17 mouse cellular contexts compared by ENCODE assay signal in genomic region chr13:23515281-23515680, GRCm38 (mm10). TPM values are rescaled to one million over a fixed set of nuclear protein-coding genes. Genes with fewer than 3 reads are reported as not detected.
"Had no signal": no experiment of that assay in that cellular context is flagged by ENCODE, and none has a peak within 500 bp of the region (broad histone marks: within the 10 kb centered on the region; RNA-seq: fewer than 3 reads in every experiment).

No protein-coding gene starts in this region.

- H3K9ac ChIP-seq: kidney, embryonic 15.5 days; limb, embryonic 15.5 days; liver, embryonic 15.5 days; lung, embryonic 14.5 days had no signal

- H3K36me3 ChIP-seq: kidney, embryonic 15.5 days; limb, embryonic 15.5 days; liver, embryonic 15.5 days had no signal

- H3K9me3 ChIP-seq: kidney, embryonic 15.5 days; limb, embryonic 15.5 days; liver, embryonic 15.5 days had no signal

- H3K4me3 ChIP-seq: liver, embryonic 15.5 days had no signal

- H3K27me3 ChIP-seq: kidney, embryonic 15.5 days; limb, embryonic 15.5 days; liver, embryonic 15.5 days had no signal

- DNase-seq: kidney, adult 18-20 months; kidney, postnatal 14 days; layer of hippocampus, postnatal 36 days; lung, embryonic 14.5 days; lung, postnatal 10 days; lung, postnatal 4 days; midbrain, embryonic 14.5 days; right cerebral cortex, adult 18-20 months; right cerebral cortex, postnatal 25 days; thymus, postnatal 36 days had no signal

- H3K27ac ChIP-seq: kidney, embryonic 15.5 days; limb, embryonic 15.5 days; liver, embryonic 15.5 days had no signal

RNA-seq across cellular contexts. Expression of gene Hist1h2af, which starts 18.4 kb away (rescaled TPM):
- total RNA-seq: monocyte, adult 5-6 weeks had no signal
- polyA plus RNA-seq: neural tube, embryonic 14.5 days had no signal

RNA-seq across cellular contexts. Expression of gene Hist1h3g, which starts 19.9 kb away (rescaled TPM):
- total RNA-seq: monocyte, adult 5-6 weeks had no signal

RNA-seq across cellular contexts. Expression of gene Btn2a2, which starts 26.6 kb away (rescaled TPM):
- total RNA-seq: megakaryocyte, adult 5-6 weeks; monocyte, adult 5-6 weeks had no signal
- polyA plus RNA-seq: liver, embryonic 15.5 days; midbrain, embryonic 14.5 days; neural tube, embryonic 14.5 days; small intestine, adult 2 months had no signal

RNA-seq across cellular contexts. Expression of gene Hist1h2bh, which starts 27.9 kb away (rescaled TPM):
- polyA plus RNA-seq: neural tube, embryonic 14.5 days had no signal
